Mouse (Mus musculus) right cerebral cortex, postnatal 36 days (tissue): ENCODE measurements around the gene Sugt1.

Source experiments
- DNase-seq, 2 experiments: peaks; one replicate each; pipeline ENCODE4 v3.0.0; 2022; ENCODE audit warnings: low spot score in 2 of 2, mixed read lengths in 1 of 2

Gene Sugt1

DNA sequence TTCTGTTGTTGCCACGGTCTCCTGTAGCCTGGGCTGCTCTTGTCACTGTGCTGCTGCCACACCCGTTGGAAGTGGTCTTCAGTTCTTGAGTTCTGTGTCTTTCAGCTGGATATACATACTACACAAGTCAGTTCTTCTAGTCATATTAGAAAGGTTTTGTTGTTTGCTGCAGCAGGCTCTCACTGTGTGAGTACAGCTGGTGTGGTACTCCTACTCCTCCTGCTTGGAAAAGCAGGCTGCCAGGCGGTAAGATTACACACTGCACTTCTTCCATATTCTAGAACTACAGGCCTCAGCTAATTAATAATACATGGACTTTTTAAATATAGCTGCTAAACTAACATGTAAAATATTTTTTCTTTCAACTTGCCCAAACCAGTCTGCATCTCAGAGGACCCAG, 19.4 kb downstream of the Sugt1 start:
- DNase-seq, result peak in 1 of 2 experiments; percentile 25

DNA sequence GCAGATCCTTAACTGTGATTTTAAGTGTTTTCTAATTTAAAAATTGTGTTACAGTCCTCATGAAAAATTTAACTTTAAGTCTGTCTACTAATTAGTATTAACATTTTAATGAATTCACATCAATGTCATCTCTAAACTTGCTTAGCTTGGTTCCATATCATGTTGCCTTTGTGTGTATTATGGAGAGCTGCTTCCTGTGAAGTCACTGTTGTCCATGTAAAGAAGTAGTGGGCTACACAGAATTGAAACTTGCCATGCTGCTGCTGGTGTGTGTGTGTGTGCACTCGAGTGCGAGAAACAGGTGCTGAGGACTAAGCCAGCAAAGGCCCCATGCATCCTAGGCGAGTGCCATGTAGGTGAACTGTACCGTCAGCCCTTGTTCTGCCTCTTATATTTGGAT, 19.9 kb downstream of the Sugt1 start:
- no peak for DNase-seq

DNA sequence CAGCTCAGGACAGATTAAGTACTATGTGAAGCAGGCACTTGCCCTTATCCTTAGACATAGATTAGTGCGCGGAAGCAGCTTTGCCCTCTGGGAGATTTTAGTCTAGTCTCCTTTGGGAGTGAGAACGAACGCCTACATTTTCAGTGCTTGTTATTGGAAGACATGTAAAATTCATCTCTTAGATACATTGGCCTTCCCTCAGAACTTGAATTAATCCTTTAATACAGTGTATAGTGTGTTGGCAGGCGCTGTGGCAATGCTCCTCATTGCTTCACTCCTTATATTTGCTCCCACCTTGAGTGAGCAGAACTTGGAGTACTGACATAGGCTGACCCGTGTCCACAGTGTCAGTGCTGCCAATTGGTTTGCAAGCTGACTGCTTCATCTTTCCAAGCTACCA, 20.8 kb downstream of the Sugt1 start:
- DNase-seq, result no peak

DNA sequence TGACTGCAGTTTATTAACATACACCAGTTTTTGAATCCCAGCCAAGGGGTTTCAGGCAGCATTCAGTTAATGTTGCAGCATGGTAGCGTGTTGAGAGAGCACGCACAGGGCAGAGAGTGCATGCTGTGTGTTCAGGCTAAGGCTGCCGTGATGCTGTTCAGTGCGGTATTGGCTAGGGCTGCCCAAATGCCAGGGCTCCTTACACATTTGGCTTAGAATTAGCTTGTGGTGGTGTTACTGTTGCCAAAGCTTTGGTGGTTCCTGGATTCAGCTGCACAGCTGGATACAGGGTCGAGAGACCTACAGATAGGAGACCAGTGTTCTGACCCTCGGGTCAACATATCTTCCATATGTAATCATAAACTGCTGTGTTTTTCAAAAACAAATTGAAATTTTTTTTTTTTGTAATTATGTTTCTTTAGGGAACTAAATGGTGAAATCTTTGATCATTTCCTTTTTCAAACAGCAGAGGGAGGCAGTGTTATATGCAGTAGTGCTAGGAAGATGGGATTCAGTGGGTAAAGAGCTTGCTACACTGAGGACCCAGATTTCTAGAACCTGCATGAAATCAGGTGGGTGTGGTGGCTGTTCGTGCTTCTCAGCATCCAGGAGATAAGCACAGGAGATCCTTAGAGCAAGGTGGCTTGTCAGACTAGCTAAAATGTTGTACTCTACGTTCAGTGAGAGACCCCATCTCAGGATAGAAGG, 29.8 kb downstream of the Sugt1 start:
- DNase-seq, result no peak

DNA sequence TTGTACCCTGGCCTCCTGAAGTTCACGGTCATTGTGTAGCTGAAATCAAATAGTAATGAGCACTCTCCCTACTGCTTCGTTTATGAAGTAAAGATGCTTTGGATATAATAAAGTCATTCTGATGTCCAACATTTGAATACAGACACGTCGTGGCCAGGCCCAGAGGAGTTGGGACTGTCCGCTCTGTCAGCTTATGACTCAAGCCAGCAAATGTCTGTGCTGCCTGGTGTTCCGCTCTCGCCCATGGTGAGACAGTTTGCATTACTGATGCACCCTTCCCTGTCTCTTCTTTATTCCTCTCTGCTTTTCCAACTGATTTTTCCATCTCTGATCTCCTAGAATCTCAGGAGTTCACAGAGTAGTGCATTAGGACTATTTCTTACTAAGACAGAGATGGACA, 32.3 kb downstream of the Sugt1 start:
- DNase-seq, result no peak

DNA sequence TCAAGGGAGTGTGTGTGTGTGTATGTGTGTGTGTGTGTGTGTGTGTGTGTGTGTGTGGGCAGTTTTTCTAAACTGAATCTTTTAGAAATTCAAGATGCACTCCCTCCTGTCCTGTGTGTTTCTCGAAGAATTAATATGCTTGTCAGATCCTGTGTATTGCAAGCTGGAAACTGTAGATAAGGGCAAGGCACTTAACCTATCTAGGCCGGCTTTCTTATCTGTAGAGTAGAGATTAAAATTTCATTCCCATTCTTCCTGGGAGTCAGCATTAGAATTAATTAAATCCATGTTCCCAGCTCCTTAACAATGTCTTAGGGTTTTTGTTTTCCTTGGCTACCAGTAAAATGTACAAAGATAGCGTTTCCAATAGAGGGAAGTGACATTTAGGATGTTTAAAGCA, 33.7 kb downstream of the Sugt1 start:
- DNase-seq, result no peak

DNA sequence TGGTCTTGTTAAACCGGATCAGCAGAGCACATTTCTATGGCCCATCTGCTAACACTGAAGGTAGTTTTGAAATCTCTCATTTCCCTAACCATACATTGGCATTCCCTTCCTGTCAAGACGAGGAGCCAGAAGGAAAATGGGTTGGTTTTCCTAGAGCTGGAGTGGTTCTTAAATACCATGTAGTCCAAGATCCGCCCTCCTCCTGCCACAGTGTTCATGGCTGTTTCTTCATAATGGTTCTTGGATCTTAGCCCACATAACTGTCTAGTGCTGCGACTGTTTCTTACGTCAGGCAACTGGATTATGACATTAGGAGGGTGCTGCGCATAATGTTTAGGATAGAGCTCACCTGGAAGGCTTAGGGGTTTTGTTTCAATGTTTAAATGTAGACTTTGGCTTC, 44.8 kb downstream of the Sugt1 start:
- no peak for DNase-seq

DNA sequence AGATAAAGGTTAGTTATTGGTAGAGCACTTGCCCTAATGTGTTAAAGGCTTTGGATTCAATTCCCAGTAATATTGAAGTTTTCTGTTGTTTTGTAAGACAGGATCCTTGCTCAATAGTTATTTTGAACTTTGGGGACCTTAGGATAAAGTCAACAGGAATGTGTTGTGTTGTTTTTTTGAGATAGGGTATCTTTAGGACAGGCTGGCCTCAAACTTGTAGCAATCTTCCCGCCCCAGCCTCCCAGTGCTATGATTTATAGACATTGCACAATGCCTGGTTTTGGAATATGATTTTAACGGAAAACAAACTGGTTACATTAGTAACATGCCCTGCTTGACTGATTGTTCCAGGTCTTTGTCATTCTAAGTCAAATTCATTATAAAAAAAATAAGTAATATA, 45.7 kb downstream of the Sugt1 start:
- DNase-seq, result no peak

DNA sequence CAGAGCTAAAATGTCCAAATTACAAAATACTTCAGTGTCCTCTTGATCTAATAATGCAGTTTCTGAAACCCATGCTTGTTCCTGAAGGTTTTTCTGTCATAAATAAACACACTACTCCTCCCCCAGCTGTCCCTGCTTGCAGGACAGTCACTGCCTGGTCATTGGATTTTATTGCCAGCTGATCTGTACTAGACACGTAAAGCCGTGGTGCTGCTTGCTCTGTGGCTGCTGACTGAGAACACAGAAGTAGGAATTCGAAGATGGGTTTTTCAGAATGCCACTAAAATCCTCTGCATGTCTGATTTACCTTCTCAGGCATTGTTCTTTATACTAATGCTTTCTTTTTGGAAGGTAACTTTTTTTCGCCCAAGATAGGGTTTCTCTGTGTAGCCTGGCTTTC, 49.3 kb downstream of the Sugt1 start:
- DNase-seq, result no peak

DNA sequence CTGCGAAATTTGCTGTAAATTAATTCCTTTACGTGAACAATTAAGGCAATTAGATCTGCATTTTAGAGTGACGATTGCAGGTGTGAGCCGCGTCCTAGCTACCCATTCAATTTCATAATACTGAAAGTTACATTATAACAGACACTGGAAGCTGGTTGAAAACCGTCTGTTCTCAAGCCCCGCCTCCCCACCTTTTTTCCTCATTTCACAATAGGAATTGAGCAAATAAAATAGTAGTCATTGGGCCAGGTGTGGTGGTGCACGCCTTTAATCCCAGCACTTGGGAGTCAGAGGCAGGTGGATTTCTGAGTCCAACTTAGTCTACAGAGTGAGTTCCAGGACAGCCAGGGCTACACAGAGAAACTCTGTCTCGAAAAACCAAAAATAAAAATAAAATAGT, 54.6 kb downstream of the Sugt1 start:
- DNase-seq, result no peak

DNA sequence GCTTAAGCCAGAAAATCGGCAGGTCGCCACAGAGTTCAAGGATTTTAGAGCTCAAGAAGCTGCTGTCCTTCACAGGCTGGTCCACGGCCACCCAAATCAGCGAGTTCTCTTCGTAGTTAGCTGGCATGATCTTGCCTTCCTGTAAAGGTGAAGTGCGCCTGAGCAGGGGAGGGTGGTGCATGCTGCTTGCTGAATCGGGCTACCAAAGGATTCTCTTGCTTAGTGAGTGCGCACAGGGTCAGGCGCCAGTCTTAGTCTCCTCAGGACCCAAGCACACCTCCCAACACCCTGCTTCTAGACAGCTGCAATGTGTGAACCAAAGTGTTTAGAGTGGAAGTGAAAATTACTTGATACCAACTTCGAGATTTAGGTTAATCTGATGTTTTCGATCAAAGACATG, 57.9 kb downstream of the Sugt1 start:
- no peak for DNase-seq

DNA sequence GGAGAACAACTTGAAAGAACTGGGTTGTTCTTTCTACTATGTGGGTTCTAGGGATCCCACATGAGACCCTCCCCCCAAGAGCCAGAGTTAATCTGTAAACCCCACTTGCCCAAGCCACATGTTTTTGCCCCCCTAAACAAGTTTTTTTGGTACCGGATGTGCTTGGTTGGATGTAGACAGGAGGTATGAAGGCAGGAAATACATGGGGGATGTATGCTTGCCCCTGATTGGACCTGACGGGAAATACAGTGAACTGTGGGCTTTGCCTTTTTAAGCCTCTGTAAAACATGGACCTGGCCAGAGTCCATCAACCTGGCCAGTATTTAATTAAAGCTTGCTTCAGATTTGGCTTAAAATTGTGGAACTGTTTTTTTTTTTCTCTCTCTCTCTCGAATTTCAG, 62.2 kb downstream of the Sugt1 start:
- no peak for DNase-seq

DNA sequence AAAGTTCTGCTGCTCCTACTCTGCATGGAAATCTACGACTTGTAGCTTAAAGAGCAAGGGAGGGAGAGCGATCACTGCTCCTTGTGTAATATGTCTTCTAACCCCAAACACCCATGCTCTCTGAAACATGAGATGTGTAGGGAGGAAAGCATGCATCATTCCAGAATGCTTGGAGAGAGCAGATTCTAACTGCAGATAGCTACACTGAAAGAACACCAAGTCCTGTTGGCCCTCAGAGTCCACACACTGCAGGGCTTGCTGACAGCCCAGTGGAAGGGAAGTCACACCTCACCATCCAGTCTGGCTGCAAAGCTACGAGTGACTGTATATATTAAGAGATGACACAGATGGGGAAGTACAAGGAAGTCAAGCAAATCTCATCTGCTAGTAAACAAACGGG, 65.2 kb downstream of the Sugt1 start:
- DNase-seq, result no peak

DNA sequence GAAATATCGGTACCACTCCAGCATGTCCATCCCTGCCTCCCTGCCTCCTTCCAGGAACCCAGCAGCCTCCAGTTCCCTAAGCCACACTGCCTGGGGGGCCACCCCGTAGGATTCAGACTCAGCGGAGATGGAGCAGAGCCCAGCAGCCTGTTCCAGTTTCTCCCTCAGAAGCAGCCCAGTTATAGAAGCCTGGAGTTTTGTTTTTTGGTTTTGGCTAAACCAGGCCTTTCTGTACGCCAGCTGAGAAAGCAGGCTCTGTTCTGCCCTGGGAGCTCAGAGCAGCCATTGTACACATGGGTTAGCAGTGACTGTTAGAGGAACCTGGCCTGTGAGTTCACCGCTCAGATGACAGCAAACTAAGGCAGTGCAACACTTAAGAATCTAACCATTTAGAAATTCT, 70.8 kb downstream of the Sugt1 start:
- DNase-seq, result peak; percentile 54 to 57

DNA sequence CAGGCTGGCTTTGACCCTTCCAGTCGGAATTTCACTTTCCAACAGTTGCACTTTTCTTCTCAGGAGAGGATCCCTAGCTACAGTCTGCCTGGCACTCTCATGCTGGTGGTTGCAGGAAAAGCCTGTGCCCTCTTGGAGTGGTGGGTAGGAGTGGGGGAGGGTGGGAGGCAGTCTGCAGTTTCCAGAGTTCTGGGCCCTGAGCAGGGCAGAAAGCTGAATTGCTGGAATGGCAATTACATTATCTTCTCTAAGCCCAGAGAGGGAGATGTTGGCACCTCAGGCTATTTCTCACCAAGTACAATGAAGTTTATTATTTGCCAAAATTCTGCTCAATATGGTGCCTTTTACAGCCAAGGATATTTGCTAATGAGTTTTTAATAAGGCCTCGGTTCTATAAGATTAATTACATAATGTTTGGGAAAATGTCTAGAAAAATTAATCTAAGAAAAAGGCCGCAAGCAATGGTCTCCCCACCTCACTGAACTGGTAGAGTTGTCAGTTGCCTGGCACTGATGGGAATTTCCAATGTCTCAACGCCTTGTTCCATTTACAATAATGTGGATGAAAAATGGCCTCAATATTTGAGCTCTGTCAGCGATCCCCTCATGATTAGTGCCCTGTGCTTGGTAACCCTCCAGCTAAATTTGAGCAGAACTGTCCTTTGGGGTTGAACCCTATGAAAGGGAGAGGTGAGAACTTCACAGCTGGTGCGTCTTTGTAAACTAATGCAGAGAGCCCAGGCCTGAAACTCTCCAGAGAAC, 71.4 kb downstream of the Sugt1 start:
- no peak for DNase-seq

DNA sequence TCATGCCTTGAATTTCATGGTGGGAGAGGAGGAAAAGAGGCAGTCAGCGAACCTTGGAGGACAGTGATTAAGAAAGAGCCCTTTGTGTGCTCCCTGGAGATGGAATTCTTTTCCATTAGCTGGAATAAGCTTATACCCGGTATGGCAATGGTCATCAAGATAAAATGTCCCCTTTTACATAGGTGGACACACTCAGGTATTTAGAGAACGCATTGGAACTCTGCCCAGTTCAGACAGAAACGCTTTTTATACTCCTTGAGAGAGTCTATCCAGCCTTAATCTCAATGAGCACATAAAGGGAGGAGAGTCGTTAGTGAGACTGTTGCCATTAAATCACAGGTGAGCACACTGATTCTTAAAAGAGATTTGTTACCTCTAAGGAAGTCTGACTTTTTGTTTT, 73.0 kb downstream of the Sugt1 start:
- no peak for DNase-seq

DNA sequence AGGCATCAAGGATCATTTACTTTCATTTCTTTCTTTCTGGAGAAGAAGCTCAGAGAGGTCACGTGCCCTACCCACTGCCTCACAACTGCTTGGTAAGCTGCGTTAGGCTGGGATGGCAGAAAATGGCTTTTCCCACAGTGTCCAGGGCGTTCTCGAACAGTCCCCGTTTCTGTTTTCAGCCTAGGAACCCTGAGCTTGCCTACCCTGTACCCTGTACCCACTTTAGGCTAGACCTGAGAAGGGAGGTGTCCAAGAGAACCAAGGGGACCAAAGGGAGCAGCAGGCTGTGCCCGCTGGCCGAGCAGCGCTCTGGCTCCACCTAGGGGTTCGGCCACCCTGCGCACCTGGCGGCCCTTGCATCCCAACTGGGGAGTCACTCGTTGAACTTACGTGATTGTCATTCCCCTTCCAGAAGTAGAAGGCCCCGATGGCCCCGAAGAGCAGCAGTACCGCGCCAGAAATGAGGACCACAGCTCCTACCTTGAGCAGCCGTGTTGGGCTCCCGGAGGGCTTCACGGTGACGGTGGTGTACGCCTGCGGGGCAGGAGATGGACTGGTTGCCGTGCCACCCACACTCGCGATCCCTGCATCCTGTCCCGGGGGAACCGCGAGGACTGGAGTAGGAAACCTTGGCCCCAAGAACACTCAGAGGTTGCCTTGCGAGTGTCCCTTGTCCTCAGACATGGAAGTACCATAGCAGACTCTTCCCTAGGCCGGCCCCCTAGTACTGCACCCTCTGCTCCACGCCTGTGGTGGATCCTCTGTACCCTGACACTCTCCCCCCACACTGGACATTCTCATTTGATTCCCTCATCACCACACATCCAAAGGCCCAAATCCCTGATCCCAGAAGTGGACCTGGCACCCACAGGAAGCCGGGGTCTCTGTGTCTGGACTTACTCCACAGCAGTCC, 73.8 kb downstream of the Sugt1 start:
- DNase-seq, result no peak

DNA sequence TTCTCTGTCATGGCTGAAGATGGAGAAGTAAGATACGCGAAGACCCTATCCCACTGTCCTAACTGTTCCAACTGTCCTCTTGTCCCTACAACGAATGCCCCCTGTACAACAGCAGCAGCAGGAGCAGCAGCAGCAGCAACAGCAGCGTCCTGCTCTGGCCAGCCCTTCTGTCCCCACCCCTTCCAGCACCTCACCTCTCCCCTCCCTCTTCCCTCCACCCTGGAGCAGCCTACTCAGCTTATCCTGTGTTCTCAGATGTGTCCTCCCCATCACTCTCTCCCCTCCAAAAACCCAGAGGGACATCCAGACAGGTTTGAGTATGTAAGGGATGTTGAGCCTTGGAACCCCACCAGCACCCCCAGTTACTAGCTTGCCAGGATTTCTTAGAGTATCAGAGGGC, 74.5 kb downstream of the Sugt1 start, which contains the start of gene Cnmd:
Gene Cnmd, minus strand, starts transcription at position 170 of the 400 bp plus-strand sequence.
- no peak for DNase-seq

DNA sequence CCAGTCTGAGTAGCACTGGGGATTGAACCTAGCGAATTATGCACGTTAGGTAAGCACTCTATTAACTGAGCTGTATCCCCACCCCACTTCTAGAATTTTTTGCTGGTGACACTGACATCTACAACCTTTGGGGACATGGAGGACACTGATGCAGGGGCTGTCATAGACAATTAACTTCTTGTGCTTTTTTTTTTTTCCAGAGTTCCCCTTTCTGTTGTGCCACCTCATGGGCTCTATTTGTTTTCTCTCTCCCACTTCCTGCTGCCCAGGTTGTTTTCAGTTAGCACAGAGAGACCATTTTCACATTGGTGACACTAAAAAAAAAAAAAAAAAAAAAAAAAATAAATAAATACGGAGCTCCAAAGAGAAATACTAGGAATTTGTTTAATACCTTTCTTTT, 83.5 kb downstream of the Sugt1 start:
- DNase-seq, result no peak

DNA sequence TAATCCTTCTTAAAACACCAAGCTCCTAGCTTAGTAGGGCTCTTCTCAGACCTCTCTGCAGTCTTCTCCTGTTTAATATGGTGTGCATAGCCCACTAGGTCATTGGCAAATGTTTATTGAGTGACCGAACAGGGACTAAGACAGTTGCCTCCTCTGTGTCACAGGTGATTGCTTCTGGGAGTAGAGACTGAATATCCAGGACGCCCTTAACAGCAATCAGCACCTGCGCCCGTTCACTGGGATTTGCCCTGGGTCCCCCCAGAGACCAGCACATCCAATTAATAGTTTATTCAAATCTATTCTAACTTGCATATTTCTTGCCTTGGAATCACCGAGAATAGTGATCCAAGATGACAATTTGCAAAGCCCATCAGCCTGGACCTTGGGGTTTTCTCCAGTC, 85.1 kb downstream of the Sugt1 start:
- DNase-seq, result no peak

DNA sequence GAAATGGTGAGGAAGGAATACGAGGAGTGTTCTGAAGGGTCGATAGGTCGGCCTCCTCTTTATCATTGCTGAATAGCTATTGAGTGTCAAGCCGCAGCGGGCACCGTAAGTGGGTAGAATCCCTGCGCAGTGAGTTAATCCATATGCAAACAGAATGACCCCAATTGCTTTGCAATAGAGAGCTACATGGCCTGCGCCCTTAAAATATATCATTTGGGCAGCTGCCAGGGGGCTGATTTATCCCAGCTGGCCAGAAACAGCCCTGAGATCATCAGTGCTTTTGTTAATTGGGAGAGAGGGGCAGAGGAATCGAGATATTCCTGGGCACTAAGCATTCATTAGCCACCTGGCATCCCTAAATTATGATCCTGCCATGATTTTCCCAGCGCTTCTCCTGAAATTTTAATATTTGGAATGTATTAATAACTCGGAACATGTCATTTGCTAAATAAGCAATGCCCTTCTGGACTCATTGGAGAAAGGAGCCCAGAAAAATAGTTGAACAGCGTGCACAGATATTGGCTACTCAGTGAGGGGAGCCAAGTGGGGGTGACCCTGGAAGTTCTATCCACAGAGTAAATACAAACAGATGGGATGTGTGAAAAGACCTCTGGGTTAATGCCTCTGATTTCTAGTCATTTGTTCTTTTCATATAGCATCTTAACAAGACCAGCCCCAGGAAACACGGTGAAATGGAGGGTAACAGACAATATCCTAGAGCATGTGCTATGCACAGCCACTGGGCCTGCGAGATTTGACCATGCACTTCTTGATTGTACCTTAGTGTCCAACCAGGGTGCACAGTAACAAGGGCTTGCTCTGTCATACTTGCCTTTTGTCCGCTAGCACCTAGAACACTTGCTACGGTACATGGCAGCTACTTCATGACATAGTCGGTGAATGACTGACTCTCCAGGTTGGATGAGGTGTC, 85.9 kb downstream of the Sugt1 start:
- no peak for DNase-seq
